Mouse (Mus musculus) myocyte (in vitro differentiated cells): ENCODE measurements around the gene Ror2.

Source experiments
- CEBPB ChIP-seq: IDR thresholded peaks from 2 replicates; pipeline ENCODE4 v1.6.1; 2011; ENCODE audit warnings: mild to moderate bottlenecking, moderate library complexity; ENCODE audit not compliant: poor library complexity, insufficient read depth, severe bottlenecking
- E2F4 ChIP-seq: IDR thresholded peaks from one replicate; pipeline ENCODE4 v1.6.1; 2011; ENCODE audit warnings: mild to moderate bottlenecking, control low read depth, moderate library complexity; ENCODE audit not compliant: insufficient read depth
- MAX ChIP-seq: IDR thresholded peaks from one replicate; pipeline ENCODE4 v1.6.1; 2011; ENCODE audit warnings: low read depth, mild to moderate bottlenecking, control low read depth
- MYOD1 ChIP-seq, 3 experiments: IDR thresholded peaks; one replicate each; pipeline ENCODE4 v1.6.1; 2011; ENCODE audit warnings: control low read depth in 2 of 3, low read depth in 2 of 3, mild to moderate bottlenecking in 2 of 3, moderate library complexity in 1 of 3; ENCODE audit not compliant: insufficient read length in 2 of 3, control insufficient read depth in 1 of 3
- MYOG ChIP-seq, 3 experiments: IDR thresholded peaks; one replicate each; pipeline ENCODE4 v1.6.1; 2011; ENCODE audit warnings: control low read depth in 2 of 3, low read depth in 2 of 3, mild to moderate bottlenecking in 2 of 3; ENCODE audit not compliant: insufficient read length in 2 of 3, control insufficient read depth in 1 of 3, insufficient read depth in 1 of 3
- POLR2A ChIP-seq: IDR thresholded peaks from one replicate; pipeline ENCODE4 v1.6.1; 2011; ENCODE audit warnings: low read depth, mild to moderate bottlenecking, control low read depth, moderate library complexity; ENCODE audit not compliant: insufficient read length
- SRF ChIP-seq: IDR thresholded peaks from one replicate; pipeline ENCODE4 v1.6.1; 2011; ENCODE audit warnings: low read depth; ENCODE audit not compliant: control insufficient read depth, insufficient read length
- TCF12 ChIP-seq: IDR thresholded peaks from one replicate; pipeline ENCODE4 v1.6.1; 2011; ENCODE audit warnings: mild to moderate bottlenecking, control low read depth; ENCODE audit not compliant: poor library complexity, insufficient read depth, severe bottlenecking
- TCF3 ChIP-seq: IDR thresholded peaks from one replicate; pipeline ENCODE4 v1.6.1; 2011; ENCODE audit warnings: low read depth, control low read depth; ENCODE audit not compliant: insufficient read length
- USF1 ChIP-seq: IDR thresholded peaks from one replicate; pipeline ENCODE4 v1.6.1; 2011; ENCODE audit warnings: low read depth, mild to moderate bottlenecking, control low read depth, moderate library complexity

DNA sequence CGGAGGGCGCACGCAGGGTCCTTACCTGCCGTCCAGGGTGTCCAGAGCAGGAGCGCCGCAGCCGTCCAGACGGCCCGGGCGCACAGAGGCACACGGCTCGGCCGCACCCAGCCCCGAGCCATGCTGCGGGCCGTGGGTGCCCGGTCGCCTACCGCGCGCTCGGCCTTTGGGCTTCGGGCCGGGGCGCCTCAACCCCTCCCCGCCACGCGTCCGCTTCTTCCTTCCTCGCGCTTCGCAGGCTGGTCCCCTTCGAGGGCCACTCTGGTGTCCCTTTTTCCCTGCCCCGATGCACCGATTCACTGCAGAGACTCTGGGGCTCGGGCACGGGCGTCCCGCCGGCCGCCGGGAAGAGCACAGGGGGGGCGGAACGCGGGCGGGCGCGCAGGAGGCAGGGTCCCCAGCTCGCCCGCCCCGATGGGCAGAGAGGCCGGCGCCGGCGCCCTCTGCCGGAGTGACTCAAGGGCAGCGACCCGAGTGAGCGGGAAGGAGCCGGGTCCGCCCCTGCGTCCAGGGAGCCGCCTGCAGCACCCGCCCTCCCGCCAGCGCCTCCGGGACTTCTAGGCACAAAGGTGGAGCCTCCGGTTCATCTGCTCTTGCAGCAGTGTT is at the start of gene Ror2:
- TF ChIP-seq POLR2A (no peak), MYOG (IDR thresholded peaks at IDR 0.05; ENCODE audit: control insufficient read depth in 1 of 3, insufficient read depth in 1 of 3, insufficient read length in 2 of 3, low read depth in 2 of 3) (no peak), TCF12 (no peak), CEBPB (no peak), TCF3 (no peak), USF1 (no peak), MYOD1 (IDR thresholded peaks at IDR 0.05; ENCODE audit: control insufficient read depth in 1 of 3, insufficient read length in 2 of 3, low read depth in 2 of 3) (no peak), E2F4 (no peak), SRF (no peak), MAX (no peak)
